Mouse (Mus musculus) embryonic facial prominence, embryonic 15.5 days (tissue): ENCODE results near the gene 2900011O08Rik. TPM values are rescaled to one million over a fixed set of nuclear protein-coding genes. Genes with fewer than 3 reads are reported as not detected.

ENCODE experiments used
- ATAC-seq: fragments of 200-750 bp; cut with Nextera tagmentation; 2 replicates; pipeline ENCODE4 v1.8.0; 2017; ENCODE audit warnings: low read depth, moderate TSS enrichment; ENCODE audit not compliant: insufficient number of reproducible peaks, low FRiP score, low TSS enrichment
- H3K27ac ChIP-seq: fragments of 300-500 bp; sonication (generic); replicated peaks from 2 replicates; pipeline ENCODE4 v1.5.1; 2015; ENCODE audit warnings: mild to moderate bottlenecking, inconsistent platforms
- H3K27me3 ChIP-seq: fragments of 300-500 bp; sonication (generic); 2 replicates; pipeline ENCODE4 v1.6.1; 2015; ENCODE audit warnings: inconsistent platforms
- H3K36me3 ChIP-seq: fragments of 300-500 bp; sonication (generic); 2 replicates; pipeline ENCODE4 v1.6.1; 2015; ENCODE audit warnings: mild to moderate bottlenecking, inconsistent platforms
- H3K4me1 ChIP-seq: fragments of 300-500 bp; sonication (generic); 2 replicates; pipeline ENCODE4 v1.6.1; 2015; ENCODE audit warnings: inconsistent platforms
- H3K4me2 ChIP-seq: fragments of 300-500 bp; sonication (generic); replicated peaks from 2 replicates; pipeline ENCODE4 v1.6.1; 2015; ENCODE audit warnings: mild to moderate bottlenecking, inconsistent platforms
- H3K4me3 ChIP-seq: fragments of 300-500 bp; sonication (generic); replicated peaks from 2 replicates; pipeline ENCODE4 v1.5.1; 2015; ENCODE audit warnings: mild to moderate bottlenecking, inconsistent platforms
- H3K9ac ChIP-seq: fragments of 300-500 bp; sonication (generic); 2 replicates; pipeline ENCODE4 v1.6.1; 2015; ENCODE audit warnings: inconsistent platforms
- H3K9me3 ChIP-seq: fragments of 300-500 bp; sonication (generic); replicated peaks from 2 replicates; pipeline ENCODE4 v1.6.1; 2016; ENCODE audit warnings: inconsistent platforms
- WGBS: fragments of 180-500 bp; shearing (Covaris S2); methylation state at CpG from one replicate; pipeline ENCODE4 v1.1.7; 2015; 5-methylcytosine and 5-hydroxymethylcytosine counted together
- polyA plus RNA-seq: library from polyadenylated mRNA; unstranded; fragments of >200 nt; fragmentation: Nextera tagmentation; extraction: Ambion mirVana; gene quantifications from 2 replicates; pipeline ENCODE4 v1.2.1, GENCODE M21; 2015

Gene 2900011O08Rik
- polyA plus RNA-seq = 1.7 and 3.1 TPM in 2 replicates

DNA sequence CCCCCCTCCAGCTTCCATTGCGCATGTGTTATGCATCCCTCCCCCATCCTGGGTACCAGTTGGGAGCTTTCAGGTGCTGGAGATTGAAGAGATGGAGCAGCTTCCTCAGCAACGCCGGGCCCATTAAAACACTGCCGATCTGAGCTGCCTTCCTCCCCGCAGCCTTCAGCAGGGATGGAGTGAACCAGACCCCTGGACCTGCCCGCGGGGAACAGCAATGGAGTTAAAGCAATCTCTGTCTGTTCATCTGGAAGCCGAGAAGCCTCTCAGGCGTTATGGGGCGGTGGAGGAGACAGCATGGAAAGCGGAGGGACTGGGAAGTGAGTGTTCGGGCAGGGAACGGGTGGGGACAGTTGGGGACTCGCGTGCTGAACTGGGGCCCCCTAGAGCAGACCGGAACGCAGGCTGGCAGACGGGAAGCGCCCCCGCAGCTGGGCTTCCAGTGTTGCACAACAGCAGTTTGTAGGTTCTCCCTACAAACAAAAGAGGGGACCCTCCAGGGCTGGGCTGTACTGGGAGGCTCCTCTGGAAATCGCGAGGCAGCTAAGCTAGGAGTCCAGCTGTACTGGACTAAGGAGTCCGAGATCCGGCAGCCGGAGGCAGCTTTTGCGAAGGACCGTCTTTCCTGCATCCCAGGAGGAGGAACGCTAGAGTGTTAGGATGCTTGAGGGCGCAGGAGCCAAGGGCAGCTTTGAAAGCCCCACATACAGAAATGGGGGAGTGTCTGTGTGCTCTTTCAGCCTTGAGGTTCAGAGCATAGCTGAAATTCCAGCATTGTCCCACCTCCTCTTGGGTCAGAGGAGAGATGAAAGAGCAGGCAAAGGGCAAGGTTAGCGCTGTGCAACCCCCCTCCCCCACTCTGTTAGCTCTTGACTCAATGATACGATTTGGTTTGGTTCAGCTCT is at the start of gene 2900011O08Rik, which contains the start of gene Ifitm7:
TSS of gene 2900011O08Rik (plus strand) at position 31 of the 905 bp plus-strand sequence.
TSS of gene Ifitm7 (minus strand) at position 315 of the 905 bp plus-strand sequence.
- H3K27ac ChIP-seq = no peak within 1 kb of the TSS
- peak within 1 kb of the TSS; percentile 33 for H3K9ac ChIP-seq
- no peaks in the 10 kb centered on the region for H3K36me3 ChIP-seq
- H3K9me3 ChIP-seq = no peaks in the 10 kb centered on the region
- H3K27me3 ChIP-seq = no peaks in the 10 kb centered on the region; the same call in 1 of the 2 replicates
- WGBS = under 1% methylated on average over 31 of the region's 31 CpGs
- H3K4me2 ChIP-seq = peak within 1 kb of the TSS; percentile 87
- peak within 1 kb of the TSS; percentile 47 for H3K4me3 ChIP-seq
- peaks cover 10% of the 10 kb centered on the region for H3K4me1 ChIP-seq
- no peak; the same call in 1 of the 2 replicates for ATAC-seq

DNA sequence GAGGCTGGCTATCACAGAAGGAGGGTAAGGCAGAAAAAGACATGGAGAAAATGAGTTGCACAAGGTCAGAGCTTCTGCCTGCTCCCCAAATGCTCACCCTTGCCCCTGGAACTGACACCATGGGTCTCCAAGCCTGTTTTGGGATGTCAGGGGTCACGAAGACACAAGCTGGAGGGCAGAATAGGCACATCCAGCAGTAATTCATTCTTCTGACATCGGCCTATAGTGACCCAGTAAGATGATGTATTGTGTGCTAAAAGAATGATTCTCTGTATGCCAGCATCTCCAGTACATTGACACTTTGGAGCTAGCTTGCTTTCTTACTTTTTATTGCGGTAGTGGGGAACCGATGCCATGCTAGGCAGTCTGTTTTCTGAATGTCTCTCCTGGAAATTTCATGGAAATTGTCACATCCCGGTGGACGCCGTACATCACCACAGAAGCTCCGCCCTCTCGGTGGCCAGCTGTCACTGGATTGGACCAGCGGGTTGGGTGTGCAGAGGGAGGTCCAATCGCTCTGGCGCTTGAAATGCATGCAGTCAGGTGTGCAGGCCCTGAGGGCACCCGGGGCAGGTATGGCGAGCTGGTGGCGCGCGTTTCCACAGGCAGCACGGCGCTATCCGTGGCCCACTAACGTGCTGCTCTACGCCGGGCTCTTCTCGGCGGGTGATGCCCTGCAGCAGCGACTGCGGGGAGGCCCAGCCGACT is 46.1 kb upstream of the 2900011O08Rik start:
- WGBS = 5% methylated on average over 28 of the region's 28 CpGs
- Histone ChIP-seq H3K4me3 (peak overlapping the region; percentile 56), H3K9me3 (no peaks in the 10 kb centered on the region), H3K27me3 (0 out of 2 replicates have a peak, but pooled peaks cover 3% of the 10 kb centered on the region), H3K4me1 (0 out of 2 replicates have a peak, but pooled peaks cover 10% of the 10 kb centered on the region), H3K36me3 (no peaks in the 10 kb centered on the region), H3K9ac (peak overlapping the region; percentile 46), H3K27ac (no peak overlapping the region), H3K4me2 (peak overlapping the region; percentile 98)
- ATAC-seq = peak; percentile 92

DNA sequence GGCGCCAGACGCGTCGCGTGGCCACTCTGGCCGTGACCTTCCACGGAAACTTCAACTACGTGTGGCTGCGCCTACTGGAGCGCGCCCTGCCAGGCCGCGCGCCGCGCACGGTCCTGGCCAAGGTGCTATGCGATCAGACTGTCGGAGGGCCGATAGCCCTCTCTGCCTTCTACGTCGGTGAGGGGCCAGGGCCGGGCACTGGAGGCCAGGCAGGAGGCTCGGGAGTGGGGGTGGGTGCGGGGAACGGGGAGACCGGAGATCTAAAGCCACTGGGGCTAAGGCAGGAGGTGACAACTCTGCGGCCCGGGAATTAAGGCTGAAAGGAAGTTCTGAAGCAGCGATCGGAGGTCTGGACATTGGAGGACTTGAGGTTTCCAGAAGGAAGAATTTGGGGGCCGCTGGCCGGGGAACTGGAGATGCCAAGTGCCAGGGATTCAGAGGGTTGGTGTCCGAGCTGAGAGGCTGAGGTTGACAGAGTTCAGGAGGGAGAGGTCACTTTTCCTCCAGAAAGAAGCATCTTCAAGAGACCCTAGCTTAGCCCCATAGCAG is 45.5 kb upstream of the 2900011O08Rik start:
- ATAC-seq = peak; percentile 56
- no peak overlapping the region for H3K27ac ChIP-seq

DNA sequence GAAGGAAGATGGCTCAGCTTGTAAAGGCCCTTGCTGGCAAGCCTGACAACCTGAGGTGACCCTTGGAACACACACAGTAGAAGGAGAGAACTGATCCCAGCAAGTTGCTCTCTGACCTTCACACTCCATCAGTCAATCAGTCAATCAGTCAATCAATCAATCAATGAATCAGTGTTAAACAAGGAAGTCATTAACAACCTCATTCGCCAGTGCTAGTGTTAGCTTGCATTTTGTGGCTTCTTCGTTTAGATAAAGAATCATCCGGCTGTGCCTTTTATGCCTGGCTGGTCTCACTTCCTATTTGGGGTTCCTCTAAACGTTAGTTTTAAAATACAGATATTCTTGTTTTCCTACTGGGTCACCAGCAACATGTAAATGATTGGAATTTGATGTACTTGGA is 42.2 kb upstream of the 2900011O08Rik start:
- 35% methylated on average over 4 of the region's 4 CpGs for WGBS
- no peak for ATAC-seq

More for the DNA sequence above, 45.5 kb upstream of the 2900011O08Rik start:
- WGBS = 3% methylated on average over 34 of the region's 34 CpGs
- Histone ChIP-seq H3K4me1 (0 out of 2 replicates have a peak, but pooled peaks cover 10% of the 10 kb centered on the region), H3K27me3 (0 out of 2 replicates have a peak, but pooled peaks cover 3% of the 10 kb centered on the region), H3K9ac (peak overlapping the region; percentile 46), H3K4me3 (peak overlapping the region; percentile 56), H3K9me3 (no peaks in the 10 kb centered on the region), H3K4me2 (peak overlapping the region; percentile 98), H3K36me3 (no peaks in the 10 kb centered on the region)

DNA sequence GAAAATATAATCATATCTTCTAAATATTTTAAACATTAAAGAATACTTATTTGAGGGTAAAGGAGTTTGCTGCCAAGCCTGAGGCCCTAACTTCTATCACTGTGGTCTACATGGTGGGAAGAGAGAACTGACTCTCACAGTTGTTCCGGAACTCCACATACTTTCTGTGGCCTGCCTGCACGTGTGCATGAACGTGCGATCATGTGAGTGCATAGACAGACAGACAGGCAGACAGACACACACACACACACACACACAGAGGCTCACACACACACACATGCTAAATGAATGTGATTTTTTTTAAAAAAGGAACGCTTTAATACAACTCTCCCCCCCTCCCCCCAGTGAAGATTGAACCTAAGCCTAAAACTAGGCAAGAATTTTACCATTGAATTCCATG is 41.7 kb upstream of the 2900011O08Rik start:
- no peak overlapping the region for H3K4me3 ChIP-seq
- H3K9ac ChIP-seq = no peak overlapping the region
- H3K27me3 ChIP-seq = 0 out of 2 replicates have a peak, but pooled peaks cover 3% of the 10 kb centered on the region
- H3K36me3 ChIP-seq = no peaks in the 10 kb centered on the region
- H3K27ac ChIP-seq = no peak overlapping the region
- H3K4me1 ChIP-seq = 0 out of 2 replicates have a peak, but pooled peaks cover 10% of the 10 kb centered on the region
- 44% methylated on average over 5 of the region's 5 CpGs for WGBS
- H3K4me2 ChIP-seq = no peak overlapping the region
- ATAC-seq = no peak
- H3K9me3 ChIP-seq = no peaks in the 10 kb centered on the region

More for the DNA sequence above, 42.2 kb upstream of the 2900011O08Rik start:
- H3K4me1 ChIP-seq = 0 out of 2 replicates have a peak, but pooled peaks cover 10% of the 10 kb centered on the region
- H3K36me3 ChIP-seq = no peaks in the 10 kb centered on the region
- H3K4me3 ChIP-seq = no peak overlapping the region
- H3K4me2 ChIP-seq = no peak overlapping the region
- H3K27ac ChIP-seq = no peak overlapping the region
- 0 out of 2 replicates have a peak, but pooled peaks cover 3% of the 10 kb centered on the region for H3K27me3 ChIP-seq
- no peaks in the 10 kb centered on the region for H3K9me3 ChIP-seq
- no peak overlapping the region for H3K9ac ChIP-seq

DNA sequence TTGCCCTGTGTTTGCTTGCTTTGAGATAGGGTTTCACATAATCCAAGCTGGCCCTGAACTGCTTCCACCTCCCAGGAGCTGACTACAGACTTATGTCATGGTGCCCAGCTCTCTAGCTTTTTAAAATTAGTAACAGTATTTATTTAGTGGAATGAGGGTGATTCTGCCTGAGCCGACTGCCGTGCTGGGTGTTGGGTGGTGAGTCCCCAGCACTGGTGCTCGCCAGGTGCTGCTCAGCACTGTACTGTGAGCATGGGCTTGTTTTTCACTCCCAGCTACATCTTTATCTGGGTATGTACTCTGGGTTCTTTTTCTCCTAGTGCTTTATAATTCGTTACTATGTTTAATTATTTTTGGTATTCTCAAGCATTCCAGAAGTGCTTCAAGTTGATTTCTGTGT is 41.3 kb upstream of the 2900011O08Rik start:
- no peak overlapping the region for H3K4me3 ChIP-seq
- whole genome bisulfite sequencing = 44% methylated on average over 4 of the region's 4 CpGs
- H3K4me2 ChIP-seq = no peak overlapping the region
- H3K27me3 ChIP-seq = 0 out of 2 replicates have a peak, but pooled peaks cover 3% of the 10 kb centered on the region
- peak overlapping the region; percentile 41; the same call in 1 of the 2 replicates for H3K27ac ChIP-seq
- H3K9me3 ChIP-seq = no peaks in the 10 kb centered on the region
- H3K36me3 ChIP-seq = no peaks in the 10 kb centered on the region
- 0 out of 2 replicates have a peak, but pooled peaks cover 8% of the 10 kb centered on the region for H3K4me1 ChIP-seq
- ATAC-seq = no peak
- no peak overlapping the region for H3K9ac ChIP-seq

DNA sequence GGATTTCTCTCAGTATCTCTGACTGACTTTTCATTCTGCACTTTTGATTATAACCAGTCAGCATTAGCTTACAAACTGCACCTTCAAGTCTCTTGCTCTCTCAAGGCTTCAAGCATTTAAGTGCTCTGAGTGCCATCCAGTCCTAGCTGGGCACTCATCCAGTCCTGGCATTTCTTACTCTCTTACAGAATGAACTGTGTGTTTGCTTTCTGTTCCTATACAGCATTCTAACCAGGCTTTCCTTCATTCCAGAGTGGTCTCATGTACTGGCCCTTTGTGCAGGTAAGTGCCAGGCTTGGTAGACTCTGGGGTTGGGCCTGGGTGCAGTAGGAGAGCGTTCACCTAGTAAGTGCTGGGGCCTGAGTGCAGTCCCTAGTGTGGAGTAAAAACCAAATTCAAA is 40.1 kb upstream of the 2900011O08Rik start:
- Histone ChIP-seq H3K36me3 (no peaks in the 10 kb centered on the region), H3K4me3 (no peak overlapping the region), H3K9me3 (no peaks in the 10 kb centered on the region), H3K4me2 (no peak overlapping the region), H3K27ac (no peak overlapping the region), H3K9ac (no peak overlapping the region), H3K27me3 (0 out of 2 replicates have a peak, but pooled peaks cover 3% of the 10 kb centered on the region), H3K4me1 (0 out of 2 replicates have a peak, but pooled peaks cover 6% of the 10 kb centered on the region)
- ATAC-seq = no peak
- WGBS = 87% methylated on average over 1 of the region's 1 CpGs

DNA sequence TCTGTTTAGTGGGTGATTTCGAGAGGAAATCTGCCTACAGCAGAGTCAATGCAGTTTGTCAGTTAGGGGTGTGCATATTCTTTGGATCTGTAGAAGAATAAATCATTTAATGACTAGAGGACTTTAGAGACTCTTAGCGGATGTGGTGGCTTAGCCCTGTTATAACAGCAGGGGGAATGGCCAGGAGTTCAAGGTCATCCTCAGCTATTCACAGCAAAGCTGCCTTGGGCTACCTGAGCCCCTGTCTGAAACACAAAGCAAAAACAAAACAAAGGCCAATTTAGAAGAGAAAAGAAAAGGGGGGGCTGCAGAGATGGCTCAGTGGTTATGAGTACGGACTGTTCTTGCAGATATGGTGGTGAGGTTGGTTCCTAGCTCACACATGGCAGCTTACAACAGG is 35.2 kb upstream of the 2900011O08Rik start:
- H3K9me3 ChIP-seq = no peaks in the 10 kb centered on the region
- no peak for ATAC-seq
- WGBS = 74% methylated on average over 3 of the region's 3 CpGs

DNA sequence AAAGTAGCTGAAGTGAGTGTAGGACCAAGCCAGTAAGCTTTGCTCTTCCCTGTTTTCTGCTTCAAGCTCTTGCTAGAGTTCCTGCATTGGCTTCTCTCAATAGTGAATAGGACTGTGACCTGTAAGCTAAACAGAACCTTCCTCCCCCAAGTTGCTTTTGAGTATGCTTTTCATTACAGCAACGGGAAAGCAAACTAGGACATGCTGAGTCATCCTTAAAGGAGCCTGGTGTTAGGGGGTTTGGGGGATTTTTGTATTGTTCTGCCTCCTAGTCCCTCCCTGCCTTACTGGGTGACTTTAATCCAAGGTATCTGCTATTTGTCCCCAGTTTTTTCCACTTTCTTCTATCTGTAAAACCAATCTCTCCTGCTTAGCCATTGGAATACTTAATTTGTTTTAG is 24.4 kb upstream of the 2900011O08Rik start:
- no peak for ATAC-seq
- H3K9me3 ChIP-seq = no peaks in the 10 kb centered on the region
- no peaks in the 10 kb centered on the region for H3K4me1 ChIP-seq
- H3K36me3 ChIP-seq = no peaks in the 10 kb centered on the region
- 4% methylated on average over 1 of the region's 1 CpGs for WGBS
- H3K27me3 ChIP-seq = no peaks in the 10 kb centered on the region
- H3K4me2 ChIP-seq = no peak overlapping the region
- H3K27ac ChIP-seq = no peak overlapping the region
- H3K9ac ChIP-seq = no peak overlapping the region
- no peak overlapping the region for H3K4me3 ChIP-seq

More for the DNA sequence above, 35.2 kb upstream of the 2900011O08Rik start:
- Histone ChIP-seq H3K9ac (no peak overlapping the region), H3K4me2 (no peak overlapping the region), H3K27me3 (no peaks in the 10 kb centered on the region), H3K27ac (no peak overlapping the region), H3K4me1 (no peaks in the 10 kb centered on the region), H3K4me3 (no peak overlapping the region), H3K36me3 (no peaks in the 10 kb centered on the region)

DNA sequence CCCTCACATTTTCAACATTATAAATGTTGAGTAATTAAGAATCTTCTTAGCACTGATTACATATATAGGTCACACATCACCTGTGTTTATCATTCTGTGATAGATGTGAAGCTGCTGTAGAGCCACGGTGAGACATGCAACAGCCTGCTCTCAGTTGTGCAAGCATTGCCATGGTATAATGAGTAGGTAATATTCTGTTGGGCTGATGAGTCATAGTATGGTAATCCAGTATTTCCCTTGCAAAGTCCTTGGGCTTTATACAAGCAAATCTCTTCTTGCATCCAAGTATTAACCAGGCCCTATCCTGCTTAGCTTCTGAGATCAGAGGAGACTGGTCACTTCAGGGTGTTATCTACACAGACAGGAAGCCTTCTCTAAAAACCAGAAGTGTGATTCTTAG is 17.3 kb upstream of the 2900011O08Rik start:
- Histone ChIP-seq H3K27me3 (no peaks in the 10 kb centered on the region), H3K9ac (no peak overlapping the region), H3K4me2 (no peak overlapping the region), H3K4me3 (no peak overlapping the region), H3K9me3 (no peaks in the 10 kb centered on the region), H3K36me3 (no peaks in the 10 kb centered on the region), H3K27ac (no peak overlapping the region), H3K4me1 (no peaks in the 10 kb centered on the region)
- WGBS = 70% methylated on average over 1 of the region's 1 CpGs
- no peak for ATAC-seq
